Mouse (Mus musculus) lung, embryonic 14.5 days (tissue): ENCODE measurements around the gene Cacng2. TPM values are rescaled to one million over a fixed set of nuclear protein-coding genes. Genes with fewer than 3 reads are reported as not detected.

Experiments used
- ATAC-seq: fragments of 200-750 bp; cut with Nextera tagmentation; 2 replicates; pipeline ENCODE4 v1.8.0; 2017; ENCODE audit warnings: mild to moderate bottlenecking, moderate TSS enrichment, moderate library complexity; ENCODE audit not compliant: insufficient read depth
- DNase-seq: peaks from one replicate; pipeline ENCODE4 v3.0.0-alpha.2; 2015
- H3K27ac ChIP-seq: fragments of 300-500 bp; sonication (generic); 2 replicates; pipeline ENCODE4 v1.5.1; 2014; ENCODE audit warnings: low read depth, mild to moderate bottlenecking, moderate library complexity
- H3K27me3 ChIP-seq: fragments of 300-500 bp; sonication (generic); 2 replicates; pipeline ENCODE4 v1.6.1; 2014; ENCODE audit warnings: low read length, control low read depth; ENCODE audit not compliant: insufficient read depth
- H3K36me3 ChIP-seq: fragments of 300-500 bp; sonication (generic); 2 replicates; pipeline ENCODE4 v1.6.1; 2014; ENCODE audit warnings: control low read depth; ENCODE audit not compliant: insufficient read depth
- H3K4me1 ChIP-seq: fragments of 300-500 bp; sonication (generic); 2 replicates; pipeline ENCODE4 v1.6.1; 2014; ENCODE audit warnings: antibody characterized with exemption, control low read depth; ENCODE audit not compliant: insufficient read depth
- H3K4me2 ChIP-seq: fragments of 300-500 bp; sonication (generic); 2 replicates; pipeline ENCODE4 v1.6.1; 2014; ENCODE audit warnings: mild to moderate bottlenecking
- H3K4me3 ChIP-seq: fragments of 300-500 bp; sonication (generic); 2 replicates; pipeline ENCODE4 v1.5.1; 2014; ENCODE audit warnings: low read depth, low read length
- H3K9ac ChIP-seq: fragments of 300-500 bp; sonication (generic); 2 replicates; pipeline ENCODE4 v1.6.1; 2014
- H3K9me3 ChIP-seq: fragments of 300-500 bp; sonication (generic); 2 replicates; pipeline ENCODE4 v1.6.1; 2016; ENCODE audit warnings: low read depth, low read length, control low read depth
- CTCF ChIP-seq: IDR thresholded peaks from 2 replicates; pipeline ENCODE4 v1.5.1; 2016; ENCODE audit warnings: antibody characterized with exemption, low read depth
- WGBS: fragments of 180-500 bp; shearing (Covaris S2); extraction: QIAGEN DNeasy Blood & Tissue Kit; methylation state at CpG from one replicate; pipeline ENCODE4 v1.1.7; 2014; 5-methylcytosine and 5-hydroxymethylcytosine counted together
- polyA plus RNA-seq: library from polyadenylated mRNA; unstranded; fragments of >200 nt; fragmentation: Nextera tagmentation; extraction: Ambion mirVana; gene quantifications from 2 replicates; pipeline ENCODE4 v1.2.1, GENCODE M21; 2014

The Cacng2 gene
- polyA plus RNA-seq, 1 experiment from 2014 or later = not detected

DNA sequence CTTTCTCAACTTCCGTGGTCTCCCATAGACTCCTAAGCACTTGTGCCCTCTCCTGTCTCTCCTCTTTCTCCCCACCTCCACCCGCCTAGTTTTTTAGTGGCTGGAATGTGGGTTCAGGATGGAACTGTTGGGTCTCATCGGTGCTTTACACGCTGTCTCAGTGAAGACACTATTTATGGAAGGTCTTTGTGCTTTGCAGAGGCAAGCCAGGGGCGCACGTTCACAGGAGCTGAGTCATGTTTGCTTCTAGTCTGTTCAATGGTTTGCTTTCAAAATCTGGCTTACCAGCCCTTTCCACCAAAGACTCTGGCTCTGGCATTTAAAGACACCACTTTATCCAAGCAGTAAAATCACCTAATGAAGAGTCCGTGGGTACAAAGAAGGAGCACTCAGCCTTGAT is 74.0 kb downstream of the Cacng2 start:
- no peak for ATAC-seq

GRCm38 (mm10) chr15:78045314-78045713 is 74.5 kb downstream of the Cacng2 start:
- Histone ChIP-seq H3K36me3 (no peaks in the 10 kb centered on the region), H3K27me3 (no peaks in the 10 kb centered on the region), H3K4me2 (no peak overlapping the region), H3K27ac (no peak overlapping the region), H3K4me3 (no peak overlapping the region), H3K9me3 (no peaks in the 10 kb centered on the region), H3K4me1 (no peaks in the 10 kb centered on the region), H3K9ac (no peak overlapping the region)
- no peak for DNase-seq
- TF ChIP-seq CTCF = no peak
- no peak for ATAC-seq
- WGBS = 70% methylated on average over 7 of the region's 7 CpGs

More for the DNA sequence above, 74.0 kb downstream of the Cacng2 start:
- TF ChIP-seq CTCF = no peak
- Histone ChIP-seq H3K9ac (no peak overlapping the region), H3K4me3 (no peak overlapping the region), H3K4me1 (no peaks in the 10 kb centered on the region), H3K4me2 (no peak overlapping the region), H3K27ac (no peak overlapping the region), H3K27me3 (no peaks in the 10 kb centered on the region), H3K36me3 (no peaks in the 10 kb centered on the region), H3K9me3 (no peaks in the 10 kb centered on the region)
- no peak for DNase-seq
- 59% methylated on average over 7 of the region's 7 CpGs for WGBS

- 74% methylated on average over 6 of the region's 6 CpGs for WGBS
Observed at GRCm38 (mm10) chr15:78044826-78045225, 75.0 kb downstream of the Cacng2 start.

GRCm38 (mm10) chr15:78042706-78043105 is 77.1 kb downstream of the Cacng2 start:
- no peak overlapping the region for H3K9ac ChIP-seq
- H3K36me3 ChIP-seq = no peaks in the 10 kb centered on the region
- 85% methylated on average over 8 of the region's 8 CpGs for WGBS
- no peaks in the 10 kb centered on the region for H3K4me1 ChIP-seq
- no peak overlapping the region for H3K4me2 ChIP-seq
- DNase-seq = no peak
- H3K9me3 ChIP-seq = no peaks in the 10 kb centered on the region
- TF ChIP-seq CTCF = no peak
- H3K27me3 ChIP-seq = no peaks in the 10 kb centered on the region
- ATAC-seq = no peak
- H3K4me3 ChIP-seq = no peak overlapping the region
- H3K27ac ChIP-seq = no peak overlapping the region

More at GRCm38 (mm10) chr15:78044826-78045225, 75.0 kb downstream of the Cacng2 start:
- no peak overlapping the region for H3K9ac ChIP-seq
- no peak for TF ChIP-seq CTCF
- no peaks in the 10 kb centered on the region for H3K36me3 ChIP-seq
- ATAC-seq = no peak
- no peak overlapping the region for H3K4me2 ChIP-seq
- no peaks in the 10 kb centered on the region for H3K9me3 ChIP-seq
- no peak for DNase-seq
- H3K27ac ChIP-seq = no peak overlapping the region
- no peaks in the 10 kb centered on the region for H3K4me1 ChIP-seq
- H3K4me3 ChIP-seq = no peak overlapping the region
- no peaks in the 10 kb centered on the region for H3K27me3 ChIP-seq

DNA sequence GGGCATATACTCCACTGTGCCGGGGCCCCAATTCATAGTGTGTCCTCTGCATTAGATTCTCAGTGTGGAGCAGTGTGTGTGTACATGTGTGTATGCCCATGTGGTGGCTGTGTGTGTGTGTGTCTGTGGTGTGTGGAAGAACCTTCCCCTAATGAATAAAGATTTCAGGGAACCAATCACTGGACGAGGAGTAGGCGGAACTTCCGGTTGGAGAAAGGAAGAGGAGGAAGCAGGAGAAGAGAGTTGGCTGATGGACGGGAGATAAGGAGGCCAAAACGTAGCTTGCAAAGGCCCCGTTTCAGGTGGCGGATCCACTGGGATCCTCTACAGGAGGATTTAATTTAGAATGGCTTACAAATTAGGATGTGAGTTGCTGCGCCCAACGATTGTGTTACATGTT is 82.2 kb downstream of the Cacng2 start:
- Histone ChIP-seq H3K36me3 (no peaks in the 10 kb centered on the region), H3K4me2 (no peak overlapping the region), H3K4me1 (no peaks in the 10 kb centered on the region), H3K9ac (no peak overlapping the region), H3K27ac (no peak overlapping the region), H3K9me3 (no peaks in the 10 kb centered on the region), H3K4me3 (no peak overlapping the region), H3K27me3 (no peaks in the 10 kb centered on the region)
- ATAC-seq (no peak), DNase-seq (no peak)
- TF ChIP-seq CTCF = no peak
- WGBS = 78% methylated on average over 10 of the region's 10 CpGs

GRCm38 (mm10) chr15:78036586-78036985 is 83.2 kb downstream of the Cacng2 start:
- no peak for ATAC-seq
- H3K27me3 ChIP-seq = no peaks in the 10 kb centered on the region
- no peak overlapping the region for H3K4me2 ChIP-seq
- no peak overlapping the region for H3K9ac ChIP-seq
- 50% methylated on average over 2 of the region's 2 CpGs for WGBS
- H3K27ac ChIP-seq = no peak overlapping the region
- H3K4me3 ChIP-seq = no peak overlapping the region
- no peaks in the 10 kb centered on the region for H3K9me3 ChIP-seq
- no peak for DNase-seq
- no peaks in the 10 kb centered on the region for H3K4me1 ChIP-seq
- no peak for TF ChIP-seq CTCF
- no peaks in the 10 kb centered on the region for H3K36me3 ChIP-seq

DNA sequence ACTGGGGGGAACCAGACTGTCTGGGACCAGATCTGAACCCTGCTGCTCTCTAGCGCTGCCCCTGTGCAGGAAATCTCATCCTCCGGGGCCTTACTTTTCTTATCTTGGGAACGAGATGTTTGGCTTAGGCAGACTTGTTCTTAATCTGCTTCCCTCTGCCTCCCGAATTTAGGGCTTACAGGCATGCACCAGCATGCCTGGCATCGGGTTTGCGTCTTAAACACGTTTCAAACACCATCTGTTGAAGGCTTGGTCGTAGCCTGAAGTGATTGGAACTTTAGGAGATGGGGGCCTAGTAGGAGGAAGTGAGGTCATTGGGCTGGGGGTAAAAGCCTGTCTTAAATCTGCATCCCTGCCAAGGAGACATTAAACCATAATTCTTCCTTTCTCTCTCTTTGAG is 89.9 kb downstream of the Cacng2 start:
- Histone ChIP-seq H3K4me1 (no peaks in the 10 kb centered on the region), H3K9me3 (no peaks in the 10 kb centered on the region), H3K4me3 (no peak overlapping the region), H3K4me2 (no peak overlapping the region), H3K27me3 (no peaks in the 10 kb centered on the region), H3K27ac (no peak overlapping the region), H3K9ac (no peak overlapping the region), H3K36me3 (no peaks in the 10 kb centered on the region)
- TF ChIP-seq CTCF = no peak
- DNase-seq (no peak), ATAC-seq (no peak)
- WGBS = 59% methylated on average over 8 of the region's 8 CpGs

DNA sequence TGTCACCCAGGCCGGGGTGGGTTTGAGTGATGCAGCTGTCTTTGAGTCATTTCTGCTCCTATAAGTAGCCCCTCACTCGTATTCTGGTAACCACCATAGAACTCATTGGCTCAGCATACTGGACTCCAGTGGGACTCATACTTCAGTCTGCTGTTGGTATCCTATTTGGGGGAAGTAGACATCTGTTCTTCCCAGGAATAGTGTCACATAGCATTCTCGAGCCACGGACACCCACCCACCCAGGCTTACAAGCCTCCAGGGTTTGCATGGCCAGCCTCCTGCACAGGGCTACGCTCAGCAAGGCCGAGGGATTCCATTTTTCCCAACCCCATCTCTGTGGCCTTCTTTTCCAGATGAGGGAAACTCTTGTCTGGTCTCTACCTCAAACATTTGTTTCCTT is 93.3 kb downstream of the Cacng2 start:
- DNase-seq = no peak
- H3K36me3 ChIP-seq = no peaks in the 10 kb centered on the region
- 81% methylated on average over 6 of the region's 6 CpGs for WGBS
- no peak overlapping the region for H3K4me2 ChIP-seq
- no peak overlapping the region for H3K27ac ChIP-seq
- no peak overlapping the region for H3K4me3 ChIP-seq
- no peak overlapping the region for H3K9ac ChIP-seq
- no peak for ATAC-seq
- no peaks in the 10 kb centered on the region for H3K27me3 ChIP-seq
- no peak for TF ChIP-seq CTCF
- H3K9me3 ChIP-seq = no peaks in the 10 kb centered on the region
- no peaks in the 10 kb centered on the region for H3K4me1 ChIP-seq
